Mouse (Mus musculus) hindbrain, embryonic 12.5 days (tissue): ENCODE results near the gene Gm17720. TPM values are rescaled to one million over a fixed set of nuclear protein-coding genes. Genes with fewer than 3 reads are reported as not detected.

Experiments
- ATAC-seq: fragments of 200-750 bp; cut with Nextera tagmentation; 2 replicates; pipeline ENCODE4 v1.8.0; 2017; ENCODE audit warnings: moderate TSS enrichment; ENCODE audit not compliant: low FRiP score
- H3K27ac ChIP-seq: fragments of 300-500 bp; sonication (generic); 2 replicates; pipeline ENCODE4 v1.5.1; 2016; ENCODE audit warnings: mild to moderate bottlenecking
- H3K27me3 ChIP-seq: fragments of 300-500 bp; sonication (generic); 2 replicates; pipeline ENCODE4 v1.6.1; 2016; ENCODE audit warnings: mild to moderate bottlenecking
- H3K36me3 ChIP-seq: fragments of 300-500 bp; sonication (generic); 2 replicates; pipeline ENCODE4 v1.6.1; 2016; ENCODE audit warnings: mild to moderate bottlenecking
- H3K4me1 ChIP-seq: fragments of 300-500 bp; sonication (generic); 2 replicates; pipeline ENCODE4 v1.6.1; 2016
- H3K4me2 ChIP-seq: fragments of 300-500 bp; sonication (generic); replicated peaks from 2 replicates; pipeline ENCODE4 v1.6.1; 2016; ENCODE audit warnings: mild to moderate bottlenecking
- H3K4me3 ChIP-seq: fragments of 300-500 bp; sonication (generic); 2 replicates; pipeline ENCODE4 v1.5.1; 2016; ENCODE audit warnings: mild to moderate bottlenecking
- H3K9ac ChIP-seq: fragments of 300-500 bp; sonication (generic); 2 replicates; pipeline ENCODE4 v1.6.1; 2016; ENCODE audit warnings: mild to moderate bottlenecking, moderate library complexity
- H3K9me3 ChIP-seq: fragments of 300-500 bp; sonication (generic); replicated peaks from 2 replicates; pipeline ENCODE4 v1.6.1; 2016; ENCODE audit warnings: mild to moderate bottlenecking
- WGBS: fragments of 180-500 bp; shearing (Covaris S2); methylation state at CpG from one replicate; pipeline ENCODE4 v1.1.7; 2016; 5-methylcytosine and 5-hydroxymethylcytosine counted together
- polyA plus RNA-seq: library from polyadenylated mRNA; unstranded; fragments of >200 nt; fragmentation: Nextera tagmentation; extraction: Ambion mirVana; gene quantifications from 2 replicates; pipeline ENCODE4 v1.2.1, GENCODE M21; 2016

The Gm17720 gene
- polyA plus RNA-seq, 1 experiment from 2014 or later = not detected

- WGBS = 7% methylated on average over 54 of the region's 54 CpGs
- H3K36me3 ChIP-seq = peaks cover 16% of the 10 kb centered on the region
Observed at GRCm38 (mm10) chr8:110079282-110080221, 23.0 kb downstream of the Gm17720 start, which contains the start of gene Zfp612. Zfp612 (plus strand) TSS chr8:110079746.

GRCm38 (mm10) chr8:110074496-110074895 lies 28.1 kb downstream of the Gm17720 start:
- Histone ChIP-seq H3K9me3 (no peaks in the 10 kb centered on the region), H3K9ac (no peak overlapping the region), H3K36me3 (no peaks in the 10 kb centered on the region), H3K4me2 (no peak overlapping the region), H3K4me1 (no peaks in the 10 kb centered on the region), H3K27me3 (no peaks in the 10 kb centered on the region), H3K4me3 (no peak overlapping the region), H3K27ac (no peak overlapping the region)
- ATAC-seq = no peak
- WGBS = 83% methylated on average over 8 of the region's 8 CpGs

More at GRCm38 (mm10) chr8:110079282-110080221, 23.0 kb downstream of the Gm17720 start, which contains the start of gene Zfp612:
- Histone ChIP-seq H3K4me1 (peaks cover 5% of the 10 kb centered on the region), H3K9me3 (no peaks in the 10 kb centered on the region), H3K9ac (peak within 1 kb of the TSS; percentile 80), H3K4me3 (peak within 1 kb of the TSS; percentile 79), H3K27me3 (no peaks in the 10 kb centered on the region), H3K4me2 (peak within 1 kb of the TSS; percentile 92), H3K27ac (no peak within 1 kb of the TSS)
- ATAC-seq = peak; percentile 92

- ATAC-seq = no peak
Observed at GRCm38 (mm10) chr8:110071600-110071999, 31.0 kb downstream of the Gm17720 start.

GRCm38 (mm10) chr8:110069706-110070105 lies 32.8 kb downstream of the Gm17720 start:
- Histone ChIP-seq H3K9me3 (no peaks in the 10 kb centered on the region), H3K9ac (no peak overlapping the region), H3K36me3 (no peaks in the 10 kb centered on the region), H3K27me3 (no peaks in the 10 kb centered on the region), H3K4me3 (no peak overlapping the region), H3K4me1 (no peaks in the 10 kb centered on the region), H3K4me2 (no peak overlapping the region), H3K27ac (no peak overlapping the region)
- WGBS = 87% methylated on average over 4 of the region's 4 CpGs
- no peak for ATAC-seq

More at GRCm38 (mm10) chr8:110071600-110071999, 31.0 kb downstream of the Gm17720 start:
- no peaks in the 10 kb centered on the region for H3K27me3 ChIP-seq
- H3K36me3 ChIP-seq = no peaks in the 10 kb centered on the region
- WGBS = 16% methylated on average over 9 of the region's 9 CpGs
- no peak overlapping the region for H3K4me2 ChIP-seq
- H3K4me1 ChIP-seq = no peaks in the 10 kb centered on the region
- H3K27ac ChIP-seq = no peak overlapping the region
- no peak overlapping the region for H3K4me3 ChIP-seq
- no peaks in the 10 kb centered on the region for H3K9me3 ChIP-seq
- no peak overlapping the region for H3K9ac ChIP-seq

- no peaks in the 10 kb centered on the region for H3K36me3 ChIP-seq
- no peak overlapping the region for H3K4me3 ChIP-seq
- 88% methylated on average over 4 of the region's 4 CpGs for WGBS
- no peaks in the 10 kb centered on the region for H3K27me3 ChIP-seq
- no peak overlapping the region for H3K9ac ChIP-seq
- no peak overlapping the region for H3K27ac ChIP-seq
- H3K9me3 ChIP-seq = no peaks in the 10 kb centered on the region
- H3K4me1 ChIP-seq = no peaks in the 10 kb centered on the region
- no peak for ATAC-seq
- no peak overlapping the region for H3K4me2 ChIP-seq
Observed at GRCm38 (mm10) chr8:110065676-110066075, 36.9 kb downstream of the Gm17720 start.

- Histone ChIP-seq H3K27ac (no peak overlapping the region), H3K9ac (no peak overlapping the region), H3K4me1 (no peaks in the 10 kb centered on the region), H3K36me3 (no peaks in the 10 kb centered on the region), H3K4me3 (no peak overlapping the region), H3K4me2 (no peak overlapping the region), H3K9me3 (no peaks in the 10 kb centered on the region), H3K27me3 (no peaks in the 10 kb centered on the region)
- no peak for ATAC-seq
- 93% methylated on average over 18 of the region's 18 CpGs for WGBS
Observed at GRCm38 (mm10) chr8:110064606-110065365, 37.8 kb downstream of the Gm17720 start.

GRCm38 (mm10) chr8:110064161-110064560 lies 38.4 kb downstream of the Gm17720 start:
- no peaks in the 10 kb centered on the region for H3K9me3 ChIP-seq
- H3K9ac ChIP-seq = no peak overlapping the region
- 81% methylated on average over 9 of the region's 9 CpGs for WGBS
- H3K27ac ChIP-seq = no peak overlapping the region
- no peak overlapping the region for H3K4me3 ChIP-seq
- no peaks in the 10 kb centered on the region for H3K27me3 ChIP-seq
- no peak overlapping the region for H3K4me2 ChIP-seq
- H3K4me1 ChIP-seq = no peaks in the 10 kb centered on the region
- H3K36me3 ChIP-seq = no peaks in the 10 kb centered on the region
- ATAC-seq = no peak

GRCm38 (mm10) chr8:110058207-110058606 lies 44.3 kb downstream of the Gm17720 start:
- WGBS = 83% methylated on average over 8 of the region's 8 CpGs
- Histone ChIP-seq H3K36me3 (no peaks in the 10 kb centered on the region), H3K9me3 (no peaks in the 10 kb centered on the region), H3K4me1 (no peaks in the 10 kb centered on the region), H3K27ac (no peak overlapping the region), H3K27me3 (no peaks in the 10 kb centered on the region), H3K9ac (no peak overlapping the region), H3K4me2 (no peak overlapping the region), H3K4me3 (no peak overlapping the region)
- ATAC-seq = no peak

- Histone ChIP-seq H3K27me3 (no peaks in the 10 kb centered on the region), H3K4me2 (no peak overlapping the region), H3K4me3 (no peak overlapping the region), H3K36me3 (no peaks in the 10 kb centered on the region), H3K9ac (no peak overlapping the region), H3K27ac (no peak overlapping the region), H3K9me3 (no peaks in the 10 kb centered on the region), H3K4me1 (no peaks in the 10 kb centered on the region)
- ATAC-seq = no peak
- WGBS = 87% methylated on average over 6 of the region's 6 CpGs
Observed at GRCm38 (mm10) chr8:110051208-110051607, 51.3 kb downstream of the Gm17720 start.

GRCm38 (mm10) chr8:110040509-110040908 lies 62.0 kb downstream of the Gm17720 start:
- no peak overlapping the region for H3K4me3 ChIP-seq
- no peaks in the 10 kb centered on the region for H3K36me3 ChIP-seq
- H3K9ac ChIP-seq = no peak overlapping the region
- no peaks in the 10 kb centered on the region for H3K27me3 ChIP-seq
- H3K27ac ChIP-seq = no peak overlapping the region
- H3K9me3 ChIP-seq = no peaks in the 10 kb centered on the region
- no peak overlapping the region for H3K4me2 ChIP-seq
- ATAC-seq = no peak
- H3K4me1 ChIP-seq = no peaks in the 10 kb centered on the region
- 84% methylated on average over 4 of the region's 4 CpGs for whole genome bisulfite sequencing

GRCm38 (mm10) chr8:110039659-110040058 lies 62.9 kb downstream of the Gm17720 start, which contains the start of gene Chst4:
Chst4 (minus strand) TSS chr8:110039740.
- no peak within 1 kb of the TSS for H3K27ac ChIP-seq
- no peak within 1 kb of the TSS for H3K4me2 ChIP-seq
- ATAC-seq = no peak
- H3K4me1 ChIP-seq = no peaks in the 10 kb centered on the region
- no peak within 1 kb of the TSS for H3K9ac ChIP-seq
- WGBS = 80% methylated on average over 5 of the region's 5 CpGs
- no peaks in the 10 kb centered on the region for H3K27me3 ChIP-seq
- H3K9me3 ChIP-seq = no peaks in the 10 kb centered on the region
- H3K36me3 ChIP-seq = no peaks in the 10 kb centered on the region
- H3K4me3 ChIP-seq = no peak within 1 kb of the TSS

GRCm38 (mm10) chr8:110039216-110039615 lies 63.3 kb downstream of the Gm17720 start:
- Histone ChIP-seq H3K9me3 (no peaks in the 10 kb centered on the region), H3K36me3 (no peaks in the 10 kb centered on the region), H3K4me2 (no peak overlapping the region), H3K4me1 (no peaks in the 10 kb centered on the region), H3K27ac (no peak overlapping the region), H3K27me3 (no peaks in the 10 kb centered on the region), H3K9ac (no peak overlapping the region), H3K4me3 (no peak overlapping the region)
- 29% methylated on average over 7 of the region's 7 CpGs for WGBS
- no peak for ATAC-seq
